Mouse (Mus musculus) thymus, postnatal 0 days (tissue): ENCODE measurements around the gene Hs3st4. TPM values are rescaled to one million over a fixed set of nuclear protein-coding genes. Genes with fewer than 3 reads are reported as not detected.

ENCODE experiments used
- DNase-seq: peaks from one replicate; pipeline ENCODE4 v3.0.0-alpha.2; 2015; ENCODE audit warnings: low spot score
- polyA plus RNA-seq: library from polyadenylated mRNA; unstranded; fragments of >200 nt; fragmentation: Nextera tagmentation; extraction: Ambion mirVana; gene quantifications from 2 replicates; pipeline ENCODE4 v1.2.1, GENCODE M21; 2015

The Hs3st4 gene
- not detected in 2 replicates for polyA plus RNA-seq

DNA sequence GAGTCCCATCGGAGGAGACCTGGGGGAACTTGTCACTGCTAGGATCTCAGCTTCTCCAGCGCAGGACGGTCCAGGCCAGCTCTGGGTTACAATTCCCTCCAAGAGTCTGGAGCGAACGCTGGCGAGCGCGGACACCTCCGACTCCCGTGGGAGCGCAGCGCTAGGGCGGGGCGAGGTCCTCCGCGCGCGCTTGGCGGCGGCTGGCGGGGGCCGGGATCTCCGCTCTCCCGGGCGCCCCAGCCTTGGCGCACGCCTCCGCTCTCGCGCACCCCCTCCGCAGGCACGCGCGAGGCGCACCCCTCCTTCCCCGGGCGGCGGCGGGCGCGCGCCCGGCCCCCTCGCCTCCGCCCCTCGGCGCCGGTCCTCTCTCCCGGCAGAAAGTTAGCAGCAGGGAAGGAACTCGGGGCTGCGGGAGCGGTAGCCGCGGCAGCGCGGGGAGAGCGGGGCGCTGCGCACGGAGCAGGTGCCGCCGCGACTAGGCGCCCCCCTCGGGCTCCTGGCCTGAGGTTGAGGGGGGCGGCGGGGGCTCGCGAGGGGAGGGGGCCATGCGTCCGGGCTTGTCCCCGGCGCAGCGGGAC, at the start of gene Hs3st4:
Gene Hs3st4, plus strand, starts transcription at position 409 of the 578 bp plus-strand sequence.
- DNase-seq: no peak

- DNase-seq: no peak
Measured at GRCm38 (mm10) chr7:123946836-123947235, 35.8 kb upstream of the Hs3st4 start.

DNA sequence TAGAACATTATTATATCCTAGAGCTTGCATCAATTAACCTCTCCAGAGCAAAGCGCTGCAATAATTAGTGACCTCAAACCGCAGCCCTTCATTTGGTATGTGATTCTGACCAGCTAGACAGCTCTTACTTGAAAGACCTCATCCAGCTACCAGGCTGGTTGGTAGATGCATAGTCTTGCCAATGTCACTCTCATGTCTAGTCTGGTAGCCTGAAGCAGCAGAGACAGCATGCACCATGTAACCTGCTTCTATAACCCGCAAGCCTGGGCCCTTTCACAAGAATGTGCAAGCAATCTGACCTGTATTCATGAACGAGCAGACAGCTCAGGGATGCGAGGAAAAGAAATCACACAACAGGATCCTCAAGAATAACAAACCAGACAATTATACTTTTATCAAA, 19.6 kb upstream of the Hs3st4 start:
- DNase-seq: no peak

DNA sequence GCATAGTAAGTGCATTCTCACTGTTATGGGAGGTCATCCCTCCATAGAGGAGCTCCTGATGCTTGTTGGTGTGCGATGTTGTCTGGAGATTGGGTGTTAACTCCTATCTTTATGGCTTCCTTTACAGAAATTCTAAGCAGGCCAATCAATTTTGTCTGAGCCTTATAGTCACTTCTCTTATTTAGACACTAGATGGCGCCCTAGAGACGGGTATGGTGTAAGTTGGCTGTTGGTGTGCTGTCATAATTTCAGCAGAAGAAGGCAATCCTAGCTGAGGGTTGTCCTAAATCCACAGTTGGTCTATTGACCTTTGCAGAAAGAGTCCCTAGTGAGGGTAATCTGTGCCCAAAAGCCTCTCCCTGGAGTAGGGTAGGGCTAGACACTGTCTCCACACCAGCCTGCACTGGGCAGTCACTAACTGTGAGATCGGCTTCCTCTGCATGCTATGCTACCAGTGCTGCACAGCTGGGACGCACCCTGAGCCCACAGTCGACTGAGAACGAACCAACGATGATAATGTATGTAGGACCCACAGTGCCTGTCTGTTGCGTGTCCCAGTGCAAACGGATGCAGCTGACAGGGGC, 18.0 kb upstream of the Hs3st4 start:
- no peak for DNase-seq

- no peak for DNase-seq
Measured at GRCm38 (mm10) chr7:123965515-123965914, 17.2 kb upstream of the Hs3st4 start.

DNA sequence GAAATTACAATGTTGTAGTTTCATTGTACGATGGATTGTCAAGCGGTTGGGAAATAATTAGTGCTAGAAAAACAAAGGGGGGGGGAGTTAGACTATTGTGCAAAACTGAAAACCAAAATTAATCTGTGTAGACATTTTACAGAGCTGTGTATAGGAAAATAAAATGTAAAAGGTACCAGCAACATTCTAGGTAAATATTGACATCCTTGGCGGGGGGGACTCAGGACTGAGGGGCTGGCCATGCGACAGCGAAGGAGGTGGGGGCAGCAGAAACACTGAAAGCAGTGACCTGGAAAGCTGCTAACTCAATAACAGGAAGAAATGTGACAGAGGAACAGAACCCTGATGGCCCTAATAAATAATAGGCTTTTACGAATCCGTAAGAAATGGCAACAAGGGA, 7.2 kb upstream of the Hs3st4 start:
- no peak for DNase-seq

DNA sequence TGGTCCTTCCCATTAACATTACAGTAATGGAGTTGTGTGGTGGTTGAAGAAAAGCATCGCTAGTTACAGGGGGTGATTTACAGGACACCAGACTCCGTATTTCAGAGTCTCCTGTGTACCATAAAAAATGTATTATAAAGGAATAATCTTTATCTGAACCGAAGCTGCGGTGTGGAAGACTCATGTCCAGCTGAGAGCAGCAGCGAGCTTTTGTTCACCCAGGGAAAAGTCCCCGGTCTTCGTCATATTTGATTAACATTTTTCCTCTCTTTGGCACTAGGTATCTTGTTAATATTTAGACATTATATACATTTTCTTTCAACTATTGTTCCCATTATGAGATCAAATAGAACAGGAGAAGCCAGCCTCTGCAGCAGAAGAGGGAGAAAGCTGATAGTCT, 1.2 kb upstream of the Hs3st4 start:
- DNase-seq: no peak

GRCm38 (mm10) chr7:123982010-123982409, 659 bp upstream of the Hs3st4 start:
- DNase-seq: no peak

DNA sequence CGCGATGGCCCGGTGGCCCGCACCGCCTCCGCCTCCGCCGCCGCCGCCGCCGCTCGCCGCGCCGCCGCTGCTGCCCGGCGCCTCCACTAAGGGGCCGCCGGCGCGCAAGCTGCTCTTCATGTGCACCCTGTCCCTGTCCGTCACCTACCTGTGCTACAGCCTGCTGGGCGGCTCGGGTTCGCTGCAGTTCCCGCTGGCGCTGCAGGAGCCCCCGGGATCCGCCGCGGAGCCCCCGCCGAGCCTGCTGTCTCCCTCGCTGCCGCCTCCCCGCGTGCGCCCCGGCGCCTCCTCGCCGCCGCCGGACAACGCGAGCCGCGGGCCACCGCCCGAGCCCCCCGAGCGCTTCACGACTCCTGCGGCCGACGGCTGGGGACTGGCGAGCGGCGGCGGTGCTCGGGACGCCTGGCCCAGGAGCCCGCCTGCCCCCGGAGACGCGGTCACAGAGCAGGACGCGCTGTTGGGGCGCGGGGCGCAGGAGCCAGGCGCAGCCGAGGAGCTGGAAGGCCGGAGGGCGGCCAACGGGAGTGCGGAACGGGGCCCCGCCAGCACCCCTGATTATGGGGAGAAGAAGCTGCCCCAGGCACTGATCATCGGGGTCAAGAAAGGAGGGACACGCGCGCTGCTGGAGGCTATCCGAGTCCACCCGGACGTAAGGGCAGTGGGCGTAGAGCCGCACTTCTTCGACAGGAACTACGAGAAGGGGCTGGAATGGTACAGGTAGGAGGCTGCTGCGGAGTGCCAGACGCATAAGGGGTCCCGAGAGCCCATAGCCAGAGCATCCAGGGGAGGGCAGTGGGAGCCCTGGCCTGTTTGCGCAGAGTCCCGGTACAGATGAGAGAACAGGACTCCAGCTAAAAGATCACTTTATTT, 743 bp downstream of the Hs3st4 start:
- DNase-seq: no peak

DNA sequence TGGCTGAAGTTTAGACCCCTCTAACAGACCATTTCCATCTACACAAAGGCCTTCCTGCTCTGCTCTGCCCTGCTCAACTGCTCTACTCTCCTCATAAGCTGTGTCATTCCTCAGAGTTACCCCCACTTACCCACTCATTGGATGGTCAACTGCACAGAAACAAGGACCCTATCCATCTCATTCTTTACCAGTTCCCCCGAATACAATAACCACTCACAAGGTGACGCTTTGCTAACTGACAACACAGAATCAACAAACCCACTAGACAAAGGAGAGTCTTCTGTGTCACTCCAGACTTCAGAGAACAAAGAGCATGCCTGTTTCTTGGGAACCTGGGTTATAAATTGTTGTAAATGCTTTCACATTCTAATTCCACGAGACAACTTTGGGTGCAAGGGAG, 9.5 kb downstream of the Hs3st4 start:
- no peak for DNase-seq

DNA sequence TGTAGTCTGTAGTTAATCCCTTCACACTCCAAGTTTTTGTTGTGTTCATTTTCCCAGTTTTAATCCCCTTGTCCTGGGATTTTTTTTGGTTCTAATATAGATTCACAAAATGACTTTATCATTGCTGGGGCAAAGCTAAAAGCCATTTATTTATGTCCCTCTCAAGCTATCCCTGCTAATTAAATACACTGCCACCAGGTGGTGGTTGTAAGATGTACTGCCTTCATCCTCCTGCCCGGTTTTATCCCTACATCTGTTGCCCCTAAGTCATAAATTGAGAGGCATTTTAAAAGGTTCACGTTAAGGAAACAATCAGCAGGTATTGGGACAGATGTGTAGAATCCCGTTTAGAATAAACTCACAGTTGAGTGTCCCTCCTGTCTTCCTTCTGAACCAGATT, 14.6 kb downstream of the Hs3st4 start:
- DNase-seq: no peak

DNA sequence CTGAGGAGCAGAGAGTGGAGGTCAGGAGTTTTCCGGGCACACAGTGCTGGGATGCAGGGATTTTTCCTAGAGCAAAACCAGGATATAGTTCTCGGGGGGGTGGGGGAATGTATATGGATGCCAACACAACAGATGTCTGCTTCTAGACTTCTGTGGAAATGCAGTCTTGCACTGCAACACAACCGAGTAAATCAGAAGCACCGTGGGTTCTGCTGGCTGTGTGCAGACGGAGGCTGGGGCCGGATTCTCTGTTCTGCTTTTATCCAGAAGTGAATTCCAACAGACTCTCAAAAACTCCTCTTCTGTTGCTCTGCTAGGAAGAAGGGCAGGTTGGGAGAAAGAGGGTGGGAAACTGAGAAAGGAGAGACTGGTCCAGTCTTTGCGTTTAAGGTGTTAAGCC, 15.9 kb downstream of the Hs3st4 start:
- no peak for DNase-seq

GRCm38 (mm10) chr7:124026908-124027307, 44.2 kb downstream of the Hs3st4 start:
- no peak for DNase-seq

DNA sequence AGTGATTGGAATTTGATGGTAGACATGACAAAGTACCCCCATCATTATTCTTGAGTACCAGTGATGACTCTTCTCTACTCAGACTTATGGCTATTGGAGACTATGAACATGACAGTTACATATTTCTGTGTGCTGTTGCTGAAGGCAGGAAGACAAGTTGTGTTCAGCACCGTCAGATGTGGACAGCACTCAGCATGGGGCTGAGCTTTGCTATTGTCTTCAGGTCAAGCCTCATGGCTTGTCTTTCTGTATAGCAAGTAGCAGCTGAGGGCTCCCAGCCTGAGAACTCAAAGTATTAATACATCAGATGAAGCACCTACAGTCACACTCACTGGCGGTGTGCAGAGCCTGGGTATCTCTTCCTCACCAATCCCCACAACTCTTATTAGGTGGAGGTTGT, 49.6 kb downstream of the Hs3st4 start:
- DNase-seq: no peak

GRCm38 (mm10) chr7:124033332-124033731, 50.7 kb downstream of the Hs3st4 start:
- no peak for DNase-seq

DNA sequence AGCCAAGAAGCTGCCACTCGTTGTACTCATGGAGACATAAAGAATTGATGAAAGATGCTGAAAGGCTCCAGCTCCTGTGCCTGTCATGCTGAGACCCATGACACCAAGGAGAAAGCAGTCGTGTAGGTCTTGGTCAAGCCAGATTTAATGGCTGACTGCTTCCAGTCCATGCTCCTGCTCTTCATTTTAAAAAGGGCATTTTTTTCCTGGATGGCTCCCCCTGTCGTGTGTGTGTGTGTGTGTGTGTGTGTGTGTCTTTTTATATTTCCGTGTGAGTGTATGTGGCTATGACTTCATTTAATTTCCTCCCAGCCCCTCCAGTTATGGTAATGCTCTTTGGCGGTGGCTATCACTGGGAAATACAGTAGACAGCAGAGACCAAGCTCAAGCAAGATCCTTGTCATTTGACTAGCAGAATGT, 54.6 kb downstream of the Hs3st4 start:
- DNase-seq: no peak

DNA sequence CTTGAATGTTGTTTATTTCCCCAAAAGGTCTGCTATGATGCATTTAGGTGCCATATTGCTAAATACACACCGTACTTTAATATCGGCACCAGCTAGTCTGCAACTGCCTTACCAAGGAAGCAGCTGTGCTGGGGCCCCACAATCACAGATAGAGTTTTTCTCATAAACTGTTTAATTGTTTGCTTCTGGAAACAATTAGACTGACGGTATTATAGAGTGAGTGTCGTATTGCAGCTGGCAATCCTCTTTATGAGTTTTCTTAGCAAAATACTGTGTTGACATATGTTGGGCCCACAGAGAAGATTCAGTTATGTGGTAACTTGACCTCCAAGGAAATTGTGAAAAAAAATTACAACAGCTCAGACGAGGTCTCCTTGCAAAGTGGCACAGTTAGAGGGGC, 56.5 kb downstream of the Hs3st4 start:
- DNase-seq: no peak

DNA sequence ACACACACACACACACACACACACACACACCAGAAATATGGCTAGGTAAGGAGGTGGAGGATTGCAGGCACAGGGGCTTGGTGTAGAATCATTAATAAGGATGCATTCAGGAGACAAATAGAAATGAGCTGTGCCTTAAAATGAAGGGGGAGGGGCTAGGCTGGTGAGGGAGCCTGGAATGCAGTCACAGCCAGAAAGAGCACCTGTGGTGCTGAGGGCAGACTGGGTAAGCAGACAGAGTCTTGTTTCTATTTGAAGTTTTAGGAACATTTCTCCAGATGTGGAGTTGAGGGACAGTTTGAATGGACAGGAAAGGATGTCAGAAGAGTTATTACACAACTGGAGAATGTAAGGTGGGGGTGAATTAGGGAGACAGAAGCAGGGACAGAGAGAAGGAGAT, 64.7 kb downstream of the Hs3st4 start:
- no peak for DNase-seq

DNA sequence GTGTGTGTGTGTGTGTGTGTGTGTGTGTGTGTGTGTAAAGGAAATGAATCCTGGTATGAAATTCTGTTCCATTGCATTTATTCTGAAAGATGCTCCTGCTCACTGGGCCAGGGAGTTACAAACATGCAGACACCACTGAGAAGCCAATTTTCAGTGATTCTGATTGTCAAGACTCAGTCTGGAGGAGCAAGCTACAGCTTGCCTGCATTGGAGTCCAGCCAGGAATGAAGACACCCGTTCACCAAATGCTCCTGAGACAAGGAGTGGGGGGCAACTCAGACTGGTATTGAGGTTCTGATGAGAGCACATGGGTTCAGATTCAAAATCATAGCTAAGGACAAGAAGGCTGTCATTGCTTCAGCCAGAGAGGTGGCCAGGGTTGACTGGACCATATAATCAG, 66.3 kb downstream of the Hs3st4 start:
- no peak for DNase-seq

GRCm38 (mm10) chr7:124050421-124050820, 67.8 kb downstream of the Hs3st4 start:
- DNase-seq: no peak

GRCm38 (mm10) chr7:124083741-124084140, 101.1 kb downstream of the Hs3st4 start:
- no peak for DNase-seq

DNA sequence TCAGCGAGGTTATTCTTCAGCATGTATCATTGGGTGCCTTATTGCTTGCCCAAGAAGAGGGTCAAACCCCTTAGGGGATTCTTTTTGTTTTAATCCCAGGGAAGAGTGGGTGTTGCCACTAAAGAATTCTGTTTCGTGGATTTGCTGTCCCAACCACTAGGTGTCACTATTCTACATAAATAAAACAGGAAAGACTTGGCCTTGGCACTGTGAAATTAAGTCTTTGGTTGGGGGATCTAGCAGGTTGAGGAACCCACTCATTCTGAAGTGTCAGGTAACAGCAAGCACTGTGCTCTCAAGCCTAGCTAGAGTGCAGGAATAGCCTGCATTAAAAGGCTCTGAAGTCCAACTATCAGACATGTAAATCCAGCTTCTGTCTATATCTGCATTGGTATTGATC, 146.3 kb downstream of the Hs3st4 start:
- DNase-seq: peak; percentile 21

DNA sequence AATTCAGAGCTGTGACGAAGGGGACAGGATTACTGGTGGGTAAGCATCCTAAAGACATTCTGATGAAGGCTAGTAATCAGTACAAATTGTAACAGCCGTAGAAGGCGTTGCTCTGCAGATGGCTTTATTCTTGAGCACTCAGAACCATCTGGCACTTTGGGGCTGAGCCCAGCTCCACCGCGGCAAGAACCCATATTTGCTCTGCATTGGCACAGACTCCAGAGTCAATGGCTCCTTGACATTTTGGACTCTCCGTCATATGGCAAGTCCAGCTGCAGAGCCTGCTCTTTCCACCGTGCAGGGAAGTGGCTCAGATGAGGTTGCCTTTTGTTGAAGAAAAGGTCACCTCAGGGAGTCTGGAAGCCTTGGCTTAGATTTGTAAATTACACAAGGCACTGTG, 148.6 kb downstream of the Hs3st4 start:
- no peak for DNase-seq
